Mouse (Mus musculus) lung, adult 2 months (tissue): ENCODE data around the gene Rpl7l1.

Source experiments
- CTCF ChIP-seq: fragments of 200-500 bp; IDR thresholded peaks from 2 replicates; pipeline ENCODE4 v1.5.1; 2011; ENCODE audit warnings: mild to moderate bottlenecking, low read length, control low read depth; ENCODE audit not compliant: insufficient read depth
- POLR2A ChIP-seq: fragments of 200-500 bp; IDR thresholded peaks from 2 replicates; pipeline ENCODE4 v1.6.1; 2011; ENCODE audit warnings: low read depth, mild to moderate bottlenecking, control low read depth, low read length, borderline replicate concordance; ENCODE audit errors: extremely low read depth

- TF ChIP-seq CTCF, result no peak
- TF ChIP-seq POLR2A, result no peak
These were observed 48.4 kb downstream of the Rpl7l1 start for GRCm38 (mm10) chr17:46734055-46734454.
